Mouse (Mus musculus) heart, embryonic 14.5 days (tissue): Measurements from ENCODE around the gene Calml3. TPM values are rescaled to one million over a fixed set of nuclear protein-coding genes. Genes with fewer than 3 reads are reported as not detected.

ENCODE experiments used
- ATAC-seq: fragments of 200-750 bp; cut with Nextera tagmentation; 2 replicates; pipeline ENCODE4 v1.8.0; 2017; ENCODE audit warnings: low read depth, moderate TSS enrichment; ENCODE audit not compliant: insufficient number of reproducible peaks, insufficient read depth, low FRiP score
- H3K27ac ChIP-seq, 2 experiments: fragments of 200-500 bp in 1 of 2; fragments of 300-500 bp in 1 of 2; sonication (generic) in 1 of 2; replicated peaks in 1 of 2; 2 replicates each; pipeline ENCODE4 v1.5.1; 2012 to 2014; ENCODE audit warnings: low read depth in 2 of 2, low read length in 2 of 2, control low read depth in 1 of 2, mild to moderate bottlenecking in 1 of 2, mixed read lengths in 1 of 2; ENCODE audit not compliant: control insufficient read depth in 1 of 2, insufficient read depth in 1 of 2
- H3K27me3 ChIP-seq: fragments of 300-500 bp; sonication (generic); 2 replicates; pipeline ENCODE4 v1.6.1; 2014; ENCODE audit warnings: mild to moderate bottlenecking, low read length, control low read depth; ENCODE audit not compliant: control insufficient read depth, insufficient read depth
- H3K36me3 ChIP-seq: fragments of 300-500 bp; sonication (generic); 2 replicates; pipeline ENCODE4 v1.6.1; 2014; ENCODE audit warnings: mild to moderate bottlenecking, control low read depth, low read length, mixed read lengths; ENCODE audit not compliant: control insufficient read depth, insufficient read depth
- H3K4me1 ChIP-seq, 2 experiments: fragments of 200-500 bp in 1 of 2; fragments of 300-500 bp in 1 of 2; sonication (generic) in 1 of 2; 2 replicates each; pipeline ENCODE4 v1.6.1; 2012 to 2014; ENCODE audit warnings: low read length in 2 of 2, control low read depth in 1 of 2, mixed read lengths in 1 of 2; ENCODE audit not compliant: control insufficient read depth in 2 of 2, insufficient read depth in 2 of 2
- H3K4me2 ChIP-seq: fragments of 300-500 bp; sonication (generic); 2 replicates; pipeline ENCODE4 v1.6.1; 2014; ENCODE audit warnings: mild to moderate bottlenecking, low read length
- H3K4me3 ChIP-seq, 2 experiments: fragments of 200-500 bp in 1 of 2; fragments of 300-500 bp in 1 of 2; sonication (generic) in 1 of 2; 2 replicates each; pipeline ENCODE4 v1.5.1; 2012 to 2014; ENCODE audit warnings: low read length in 2 of 2, mild to moderate bottlenecking in 2 of 2, control low read depth in 1 of 2, low read depth in 1 of 2, moderate library complexity in 1 of 2; ENCODE audit not compliant: control insufficient read depth in 1 of 2, insufficient read depth in 1 of 2
- H3K9ac ChIP-seq: fragments of 300-500 bp; sonication (generic); 2 replicates; pipeline ENCODE4 v1.6.1; 2014; ENCODE audit warnings: mild to moderate bottlenecking, low read length
- H3K9me3 ChIP-seq: fragments of 300-500 bp; sonication (generic); 2 replicates; pipeline ENCODE4 v1.6.1; 2016; ENCODE audit warnings: low read length, control low read depth; ENCODE audit not compliant: control insufficient read depth
- WGBS: fragments of 180-500 bp; shearing (Covaris S2); extraction: QIAGEN DNeasy Blood & Tissue Kit; methylation state at CpG from one replicate; pipeline ENCODE4 v1.1.7; 2014; 5-methylcytosine and 5-hydroxymethylcytosine counted together
- polyA plus RNA-seq: library from polyadenylated mRNA; unstranded; fragments of >200 nt; fragmentation: Nextera tagmentation; extraction: Ambion mirVana; gene quantifications from 2 replicates; pipeline ENCODE4 v1.2.1, GENCODE M21; 2014

The Calml3 gene
- polyA plus RNA-seq, 1 experiment from 2014 or later, result not detected

- Histone ChIP-seq H3K27me3 (no peaks in the 10 kb centered on the region), H3K36me3 (no peaks in the 10 kb centered on the region), H3K27ac (no peak overlapping the region), H3K9me3 (no peaks in the 10 kb centered on the region), H3K4me3 (no peak overlapping the region), H3K9ac (no peak overlapping the region), H3K4me2 (no peak overlapping the region), H3K4me1 (peaks cover 3 to 7% of the 10 kb centered on the region in 2 experiments; a peak in 3 of 4 replicates)
- WGBS, result 53% methylated on average over 2 of the region's 2 CpGs
- ATAC-seq, result no peak
Measured at GRCm38 (mm10) chr13:3782499-3782898, 21.6 kb downstream of the Calml3 start.

- WGBS, result 67% methylated on average over 8 of the region's 8 CpGs
- Histone ChIP-seq H3K9me3 (no peaks in the 10 kb centered on the region), H3K4me3 (no peak overlapping the region), H3K27ac (no peak overlapping the region), H3K36me3 (no peaks in the 10 kb centered on the region), H3K4me2 (no peak overlapping the region), H3K4me1 (peaks cover 0 to 2% of the 10 kb centered on the region in 2 experiments; a peak in 1 of 4 replicates), H3K9ac (no peak overlapping the region), H3K27me3 (no peaks in the 10 kb centered on the region)
- no peak; the same call in 1 of the 2 replicates for ATAC-seq
Measured at GRCm38 (mm10) chr13:3779575-3780226, 24.4 kb downstream of the Calml3 start.

- Histone ChIP-seq H3K27me3 (no peaks in the 10 kb centered on the region), H3K4me2 (no peak overlapping the region), H3K4me3 (no peak overlapping the region), H3K36me3 (no peaks in the 10 kb centered on the region), H3K9ac (no peak overlapping the region), H3K9me3 (no peaks in the 10 kb centered on the region), H3K4me1 (peaks cover 0 to 2% of the 10 kb centered on the region in 2 experiments; a peak in 1 of 4 replicates), H3K27ac (no peak overlapping the region)
- ATAC-seq, result no peak
- WGBS, result 80% methylated on average over 4 of the region's 4 CpGs
Measured at GRCm38 (mm10) chr13:3778591-3779364, 25.3 kb downstream of the Calml3 start.

GRCm38 (mm10) chr13:3777216-3777912 is 26.8 kb downstream of the Calml3 start:
- Histone ChIP-seq H3K9ac (no peak overlapping the region), H3K4me3 (no peak overlapping the region), H3K4me2 (no peak overlapping the region), H3K4me1 (peaks cover 0 to 2% of the 10 kb centered on the region in 2 experiments; a peak in 1 of 4 replicates), H3K27ac (no peak overlapping the region), H3K36me3 (no peaks in the 10 kb centered on the region), H3K27me3 (no peaks in the 10 kb centered on the region), H3K9me3 (no peaks in the 10 kb centered on the region)
- no peak; the same call in 1 of the 2 replicates for ATAC-seq
- WGBS, result 81% methylated on average over 5 of the region's 5 CpGs

- no peaks in the 10 kb centered on the region for H3K27me3 ChIP-seq
- no peak overlapping the region for H3K27ac ChIP-seq
- H3K36me3 ChIP-seq, result no peaks in the 10 kb centered on the region
- H3K4me3 ChIP-seq, result no peak overlapping the region
- H3K9me3 ChIP-seq, result no peaks in the 10 kb centered on the region
- WGBS, result 88% methylated on average over 4 of the region's 4 CpGs
- no peak for ATAC-seq
- no peak overlapping the region for H3K9ac ChIP-seq
- H3K4me1 ChIP-seq, result peaks cover 0 to 2% of the 10 kb centered on the region in 2 experiments; a peak in 1 of 4 replicates
- no peak overlapping the region for H3K4me2 ChIP-seq
Measured at GRCm38 (mm10) chr13:3776446-3776845, 27.7 kb downstream of the Calml3 start.

GRCm38 (mm10) chr13:3774991-3775390 is 29.1 kb downstream of the Calml3 start:
- peaks cover 0 to 2% of the 10 kb centered on the region in 2 experiments; a peak in 1 of 4 replicates for H3K4me1 ChIP-seq
- no peak overlapping the region for H3K27ac ChIP-seq
- ATAC-seq, result no peak
- no peak overlapping the region for H3K4me2 ChIP-seq
- no peaks in the 10 kb centered on the region for H3K27me3 ChIP-seq
- WGBS, result 68% methylated on average over 4 of the region's 4 CpGs
- no peak overlapping the region for H3K4me3 ChIP-seq
- H3K36me3 ChIP-seq, result no peaks in the 10 kb centered on the region
- H3K9ac ChIP-seq, result no peak overlapping the region
- H3K9me3 ChIP-seq, result no peaks in the 10 kb centered on the region

- ATAC-seq, result no peak
- H3K4me3 ChIP-seq, result no peak overlapping the region
- peaks cover 0 to 2% of the 10 kb centered on the region in 2 experiments; a peak in 1 of 4 replicates for H3K4me1 ChIP-seq
- H3K9ac ChIP-seq, result no peak overlapping the region
- H3K9me3 ChIP-seq, result no peaks in the 10 kb centered on the region
- H3K27ac ChIP-seq, result no peak overlapping the region
- 60% methylated on average over 3 of the region's 3 CpGs for WGBS
- H3K27me3 ChIP-seq, result no peaks in the 10 kb centered on the region
- no peaks in the 10 kb centered on the region for H3K36me3 ChIP-seq
- H3K4me2 ChIP-seq, result no peak overlapping the region
Measured at GRCm38 (mm10) chr13:3774280-3774679, 29.8 kb downstream of the Calml3 start.
